Mouse (Mus musculus): ENCODE results near the gene Cptp.

Gene Cptp

DNA sequence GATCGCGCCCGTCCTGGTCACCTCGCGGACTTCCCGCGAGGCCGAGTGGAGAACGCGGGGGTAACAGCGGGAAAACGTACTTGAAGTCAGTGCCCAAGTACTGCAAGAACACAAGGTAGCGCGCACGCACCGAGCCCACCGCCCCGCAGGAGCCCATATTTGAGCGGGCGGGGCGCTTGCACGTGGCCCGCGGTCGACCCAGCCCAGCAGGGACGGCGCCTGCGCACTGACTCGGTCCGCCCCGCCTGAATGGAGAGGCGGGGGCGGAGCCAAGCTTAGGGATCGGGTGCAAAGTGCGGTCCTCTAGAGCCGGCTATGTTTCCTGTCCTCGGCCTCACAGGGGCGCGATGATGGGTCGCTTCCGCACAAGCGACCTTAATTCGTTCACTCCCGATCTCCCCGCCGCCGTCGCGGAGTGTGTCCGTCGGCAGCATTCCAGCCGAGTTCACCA is 22.3 kb upstream of the Cptp start, which contains the start of the genes Pusl1 and Acap3:
Pusl1 (minus strand) TSS at position 231 of the 451 bp plus-strand sequence.
Acap3 (plus strand) TSS at position 272 of the 451 bp plus-strand sequence.
- in situ Hi-C loops (cut with MboI; ENCODE audit: low pct_unique_long_range_greater_than_20kb in 1 of 2, low sequenced_read_pairs in 2 of 2, unreplicated experiment in 1 of 2): no loop called here

DNA sequence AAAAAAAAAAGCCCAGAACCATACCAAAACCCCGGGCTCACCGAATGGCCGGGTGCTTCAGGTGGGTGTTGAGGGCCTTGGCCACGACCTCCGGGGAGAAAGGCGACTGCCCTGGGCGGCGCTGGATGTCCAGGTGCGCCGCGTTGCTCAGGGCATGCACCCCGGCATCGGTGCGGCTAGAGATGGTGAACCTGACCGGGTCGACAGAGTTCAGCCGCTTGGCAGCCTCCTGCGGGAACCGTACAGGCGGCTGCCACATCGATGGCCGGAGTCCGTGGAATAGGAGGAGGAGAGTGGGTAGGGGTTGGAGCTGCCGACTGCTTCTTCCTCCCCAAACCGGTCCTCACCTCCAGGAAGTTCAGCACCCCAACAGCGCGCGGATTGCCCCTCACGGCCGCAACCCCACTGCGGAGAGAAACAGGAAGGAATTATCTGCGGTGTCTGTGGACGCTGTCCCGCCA is 21.8 kb upstream of the Cptp start:
- in situ Hi-C loops (cut with MboI; ENCODE audit: low pct_unique_long_range_greater_than_20kb in 1 of 2, low sequenced_read_pairs in 2 of 2, unreplicated experiment in 1 of 2): no loop called here

DNA sequence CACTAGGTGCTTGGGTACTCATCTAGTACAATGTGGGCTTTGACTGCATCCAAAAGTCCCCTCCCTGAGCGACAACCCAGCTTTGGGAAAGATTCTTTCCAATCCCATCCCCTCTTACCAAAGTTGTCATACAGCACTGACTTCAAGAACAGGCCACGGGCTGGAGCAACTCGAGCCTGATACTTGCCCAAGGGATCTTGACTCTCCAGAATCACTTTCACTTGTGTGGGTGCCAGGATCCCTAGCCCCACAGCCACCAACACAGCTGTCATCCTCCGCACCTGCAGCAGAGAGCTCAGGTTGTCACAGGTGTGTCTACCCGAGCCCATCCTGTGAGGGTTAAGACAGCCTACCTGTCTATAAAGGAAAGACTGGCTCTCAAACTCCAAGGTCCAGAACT is 20.1 kb upstream of the Cptp start:
- in situ Hi-C loops (cut with MboI; ENCODE audit: low pct_unique_long_range_greater_than_20kb in 1 of 2, low sequenced_read_pairs in 2 of 2, unreplicated experiment in 1 of 2): no loop called here

DNA sequence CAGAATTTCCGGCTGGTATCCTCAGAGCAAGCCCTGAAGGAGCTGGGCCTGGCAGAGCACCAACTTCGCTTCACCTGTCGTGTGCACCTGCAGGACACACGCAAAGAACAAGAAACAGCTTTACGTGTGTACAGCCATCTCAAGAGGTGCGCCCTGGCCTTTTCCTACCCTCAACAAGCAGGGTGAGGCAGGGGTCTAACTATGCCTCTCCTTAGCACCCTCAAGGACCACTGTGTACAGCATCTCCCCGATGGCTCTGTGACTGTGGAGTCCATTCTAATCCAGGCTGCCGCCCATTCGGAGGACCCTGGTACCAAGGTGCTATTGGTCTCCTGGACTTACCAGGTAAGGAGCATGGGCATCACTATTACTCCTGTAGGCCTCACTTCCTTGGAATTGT is 18.9 kb upstream of the Cptp start:
- in situ Hi-C loops (cut with MboI; ENCODE audit: low pct_unique_long_range_greater_than_20kb in 1 of 2, low sequenced_read_pairs in 2 of 2, unreplicated experiment in 1 of 2): no loop called here

DNA sequence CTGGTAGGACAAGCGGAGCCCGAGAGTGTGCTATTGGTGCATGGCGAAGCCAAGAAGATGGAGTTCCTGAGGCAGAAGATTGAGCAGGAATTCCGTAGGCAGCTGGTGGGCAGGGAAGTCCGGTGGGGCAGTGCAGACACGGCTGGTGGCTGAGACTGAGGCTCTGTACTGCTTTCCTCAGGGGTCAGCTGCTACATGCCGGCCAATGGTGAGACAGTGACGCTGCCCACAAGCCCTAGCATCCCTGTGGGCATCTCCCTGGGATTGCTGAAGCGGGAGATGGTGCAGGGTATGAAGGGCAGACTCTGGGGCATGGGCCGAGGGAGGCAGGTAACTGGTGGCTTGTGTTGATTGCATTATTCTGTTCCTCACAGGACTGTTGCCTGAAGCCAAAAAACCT is 18.4 kb upstream of the Cptp start:
- in situ Hi-C loops (cut with MboI; ENCODE audit: low pct_unique_long_range_greater_than_20kb in 1 of 2, low sequenced_read_pairs in 2 of 2, unreplicated experiment in 1 of 2): no loop called here

DNA sequence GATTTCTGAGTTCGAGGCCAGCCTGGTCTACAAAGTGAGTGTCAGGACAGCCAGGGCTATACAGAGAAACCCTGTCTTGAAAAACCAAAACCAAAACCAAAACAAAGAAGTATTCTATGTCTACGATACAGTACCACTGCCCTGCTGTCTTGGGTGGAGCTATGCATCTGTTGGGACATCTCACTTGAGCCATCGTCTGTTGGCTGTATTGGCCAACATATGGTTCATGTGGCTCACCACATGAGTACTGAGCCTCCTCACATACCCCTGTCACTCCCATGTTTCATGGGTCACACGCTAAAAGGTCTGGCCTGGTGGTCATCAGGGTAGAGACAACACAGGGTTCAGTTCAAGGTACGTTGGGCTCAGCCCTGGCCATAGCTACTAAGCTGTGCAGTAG is 17.1 kb upstream of the Cptp start:
- in situ Hi-C loops (cut with MboI; ENCODE audit: low pct_unique_long_range_greater_than_20kb in 1 of 2, low sequenced_read_pairs in 2 of 2, unreplicated experiment in 1 of 2): no loop called here

DNA sequence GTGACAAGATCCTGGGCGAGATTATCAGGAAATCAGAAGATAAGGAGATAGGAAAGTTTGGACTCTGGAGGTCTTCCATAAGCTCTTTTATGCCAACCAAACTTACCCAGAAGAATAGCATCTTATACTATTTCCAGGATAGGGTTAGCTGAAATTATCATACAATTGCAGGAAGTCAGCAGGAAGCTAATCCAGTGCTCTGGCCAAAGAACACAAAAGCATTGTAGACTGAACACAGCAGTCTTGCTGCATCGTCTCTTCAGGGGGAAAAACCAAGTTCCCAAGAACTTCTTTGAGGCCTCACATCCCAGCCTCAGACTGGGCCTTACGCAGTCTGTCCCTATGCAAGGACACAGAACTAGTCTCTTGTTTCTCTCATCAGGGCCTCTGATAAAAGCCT is 14.3 kb upstream of the Cptp start:
- in situ Hi-C loops (cut with MboI; ENCODE audit: low pct_unique_long_range_greater_than_20kb in 1 of 2, low sequenced_read_pairs in 2 of 2, unreplicated experiment in 1 of 2): no loop called here

DNA sequence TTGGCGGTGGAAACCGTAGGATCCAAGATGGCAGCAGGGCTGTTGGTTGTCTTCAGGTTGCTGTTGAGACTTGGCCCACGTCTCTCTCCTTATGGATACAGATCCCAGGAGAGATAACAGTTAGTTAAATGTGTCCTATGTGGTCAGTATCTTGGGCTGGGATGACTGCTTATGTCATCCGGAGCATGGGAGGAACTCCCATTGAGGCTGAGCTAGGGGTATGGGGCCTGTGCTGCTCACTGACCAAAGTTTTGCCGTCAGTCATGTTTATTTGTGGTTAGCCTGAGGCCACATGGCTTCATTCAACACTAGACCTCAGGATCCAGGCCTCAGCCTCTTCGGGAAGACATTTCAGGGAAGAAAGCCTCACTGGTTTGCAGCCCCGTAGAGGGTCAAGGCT is 2.2 kb upstream of the Cptp start:
- in situ Hi-C loops (cut with MboI; ENCODE audit: low pct_unique_long_range_greater_than_20kb in 1 of 2, low sequenced_read_pairs in 2 of 2, unreplicated experiment in 1 of 2): no loop called here

DNA sequence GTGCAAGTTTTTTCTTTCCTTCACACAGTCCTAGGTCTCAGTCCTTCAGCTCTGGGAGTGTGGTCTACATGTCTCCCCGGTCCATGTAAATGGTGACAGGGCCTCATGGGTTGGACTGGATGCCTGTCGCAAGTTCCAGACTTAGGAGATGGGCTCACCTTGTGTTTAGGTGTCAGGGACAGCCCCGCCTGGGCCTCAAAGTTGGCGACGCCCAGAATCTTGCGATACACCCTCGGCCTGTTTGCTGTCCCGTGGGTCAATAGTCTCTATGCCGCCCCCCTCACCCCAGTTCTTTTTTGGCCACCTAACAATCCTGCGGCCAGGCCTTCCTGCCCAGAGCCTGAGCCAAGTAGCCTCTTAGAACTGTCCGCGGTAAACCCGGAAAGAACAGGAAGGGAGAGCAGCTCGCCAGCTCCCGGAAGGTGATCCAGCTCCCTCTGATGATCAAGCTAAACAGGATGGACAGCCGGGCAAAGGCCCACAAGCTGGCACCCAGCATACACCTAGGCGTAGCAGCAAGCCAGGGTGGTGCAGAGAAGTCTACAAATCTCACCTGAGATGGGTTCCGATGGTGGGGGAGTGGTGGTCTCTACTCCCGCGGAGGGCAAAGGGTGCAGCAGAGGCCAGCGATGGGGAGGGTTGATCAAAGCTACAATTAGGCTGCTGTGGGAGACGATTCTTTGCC is 484 bp downstream of the Cptp start:
- in situ Hi-C loops (cut with MboI; ENCODE audit: low pct_unique_long_range_greater_than_20kb in 1 of 2, low sequenced_read_pairs in 2 of 2, unreplicated experiment in 1 of 2): no loop called here

DNA sequence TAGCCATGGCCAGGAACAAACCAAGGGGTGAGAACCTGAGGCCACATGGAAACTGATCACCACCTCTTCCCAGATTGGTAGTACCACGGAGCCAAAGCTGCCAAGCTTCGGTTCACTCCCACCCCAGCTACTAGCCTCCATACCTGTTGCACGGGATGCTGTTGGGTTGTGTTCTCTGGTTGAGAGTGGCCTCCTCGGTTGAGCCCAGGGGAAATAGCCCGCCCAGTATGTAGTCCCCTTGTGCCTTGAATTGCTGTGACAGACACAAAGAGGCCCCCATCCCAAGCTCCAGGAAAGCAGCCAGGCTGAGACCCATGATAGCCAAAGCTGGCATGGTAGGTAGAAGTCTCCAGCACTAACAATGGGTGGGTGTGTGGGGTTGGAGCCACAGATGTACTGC is 6.2 kb downstream of the Cptp start, which contains the start of gene Tas1r3:
Tas1r3 (minus strand) TSS at position 362 of the 400 bp plus-strand sequence.
- in situ Hi-C loops (cut with MboI; ENCODE audit: low pct_unique_long_range_greater_than_20kb in 1 of 2, low sequenced_read_pairs in 2 of 2, unreplicated experiment in 1 of 2): no loop called here

DNA sequence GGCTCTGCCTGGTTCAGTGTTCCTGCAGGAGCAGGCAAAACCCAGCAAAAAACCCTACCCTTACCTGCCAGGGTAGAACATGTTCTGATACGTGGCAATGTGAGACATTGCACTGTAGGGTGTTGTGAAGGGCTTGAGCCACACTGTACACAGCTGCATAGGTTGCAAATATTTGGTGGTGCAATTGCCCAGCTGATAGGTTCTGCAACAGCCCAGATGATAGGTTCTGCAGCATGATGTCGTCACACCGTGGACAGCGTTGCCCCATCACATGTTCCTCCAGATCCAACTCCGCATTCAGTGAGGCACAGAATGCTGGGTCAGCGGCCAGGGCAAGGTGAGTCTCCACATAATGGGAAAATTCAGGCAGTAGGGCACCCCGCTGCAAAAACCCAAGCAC is 7.5 kb downstream of the Cptp start:
- in situ Hi-C loops (cut with MboI; ENCODE audit: low pct_unique_long_range_greater_than_20kb in 1 of 2, low sequenced_read_pairs in 2 of 2, unreplicated experiment in 1 of 2): no loop called here

DNA sequence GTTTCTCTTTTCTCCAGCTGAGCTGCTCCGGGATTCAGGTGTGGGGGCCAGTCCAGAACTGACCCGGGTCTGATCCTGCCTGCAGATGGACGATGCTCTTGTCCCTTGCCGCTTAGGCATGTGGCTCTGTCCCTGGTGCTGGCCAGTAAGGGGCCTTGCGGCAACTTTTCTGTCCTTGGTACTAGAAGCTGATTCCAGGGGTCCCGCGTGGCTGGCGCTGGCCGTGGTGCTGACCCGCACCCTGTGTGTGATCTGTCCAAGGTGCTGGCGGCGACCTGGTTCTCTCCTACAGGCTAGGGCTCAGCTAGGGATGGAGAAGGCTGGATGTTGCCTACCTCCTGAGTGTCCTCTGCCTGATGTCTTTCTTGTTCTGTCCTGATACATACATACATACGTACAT is 9.9 kb downstream of the Cptp start:
- in situ Hi-C loops (cut with MboI; ENCODE audit: low pct_unique_long_range_greater_than_20kb in 1 of 2, low sequenced_read_pairs in 2 of 2, unreplicated experiment in 1 of 2): no loop called here

DNA sequence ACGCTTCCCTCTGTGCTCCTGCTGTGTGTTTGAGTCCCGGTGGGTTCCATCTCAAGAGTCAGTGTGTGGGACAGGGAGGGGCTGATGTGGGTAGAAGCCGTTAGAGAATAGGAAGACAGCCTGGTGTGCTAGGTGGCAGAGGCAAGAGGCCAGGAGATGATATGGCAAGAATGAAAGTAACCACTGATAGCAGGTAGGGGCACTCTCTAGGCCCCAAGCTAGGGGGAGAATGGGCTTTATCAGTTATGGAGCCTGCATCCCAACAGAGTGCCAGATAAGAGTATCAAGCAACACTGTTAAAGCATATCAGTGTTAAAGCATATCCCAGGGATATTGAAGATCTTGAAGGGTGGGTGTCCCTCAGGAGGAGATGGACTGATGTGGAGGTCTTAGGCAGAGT is 12.4 kb downstream of the Cptp start:
- in situ Hi-C loops (cut with MboI; ENCODE audit: low pct_unique_long_range_greater_than_20kb in 1 of 2, low sequenced_read_pairs in 2 of 2, unreplicated experiment in 1 of 2): no loop called here

DNA sequence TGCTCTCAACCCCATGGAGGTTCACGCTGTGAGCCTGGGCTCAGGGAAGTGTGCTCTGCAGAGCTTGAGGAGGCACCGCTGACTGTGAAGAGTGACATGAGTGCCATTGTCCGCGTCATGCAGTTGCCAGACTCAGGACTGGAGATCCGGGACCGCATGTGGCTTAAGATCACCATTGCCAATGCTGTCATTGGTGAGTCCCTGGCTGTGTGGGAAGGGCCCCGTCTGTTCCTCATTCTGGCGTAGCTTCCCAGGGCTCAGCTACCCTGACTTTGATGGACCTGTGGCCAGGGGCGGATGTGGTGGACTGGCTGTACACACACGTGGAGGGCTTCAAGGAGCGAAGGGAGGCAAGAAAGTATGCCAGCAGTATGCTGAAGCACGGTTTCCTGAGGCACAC is 13.2 kb downstream of the Cptp start:
- in situ Hi-C loops (cut with MboI; ENCODE audit: low pct_unique_long_range_greater_than_20kb in 1 of 2, low sequenced_read_pairs in 2 of 2, unreplicated experiment in 1 of 2): no loop called here

DNA sequence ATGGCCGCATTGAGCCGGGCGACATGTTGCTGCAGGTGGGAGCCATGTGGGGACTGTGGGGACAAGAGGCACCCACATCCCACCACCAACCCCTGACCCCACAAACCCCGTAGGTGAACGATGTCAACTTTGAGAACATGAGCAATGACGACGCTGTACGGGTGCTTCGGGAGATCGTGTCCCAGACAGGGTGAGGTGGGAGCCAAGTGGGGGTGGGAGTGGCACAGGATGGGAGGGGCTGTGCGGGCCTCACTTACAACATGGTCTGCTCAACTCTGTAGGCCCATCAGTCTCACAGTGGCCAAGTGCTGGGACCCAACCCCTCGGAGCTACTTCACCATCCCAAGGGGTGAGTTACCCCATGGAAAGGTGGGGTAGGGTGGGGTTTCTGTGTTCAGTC is 14.2 kb downstream of the Cptp start:
- in situ Hi-C loops (cut with MboI; ENCODE audit: low pct_unique_long_range_greater_than_20kb in 1 of 2, low sequenced_read_pairs in 2 of 2, unreplicated experiment in 1 of 2): no loop called here

DNA sequence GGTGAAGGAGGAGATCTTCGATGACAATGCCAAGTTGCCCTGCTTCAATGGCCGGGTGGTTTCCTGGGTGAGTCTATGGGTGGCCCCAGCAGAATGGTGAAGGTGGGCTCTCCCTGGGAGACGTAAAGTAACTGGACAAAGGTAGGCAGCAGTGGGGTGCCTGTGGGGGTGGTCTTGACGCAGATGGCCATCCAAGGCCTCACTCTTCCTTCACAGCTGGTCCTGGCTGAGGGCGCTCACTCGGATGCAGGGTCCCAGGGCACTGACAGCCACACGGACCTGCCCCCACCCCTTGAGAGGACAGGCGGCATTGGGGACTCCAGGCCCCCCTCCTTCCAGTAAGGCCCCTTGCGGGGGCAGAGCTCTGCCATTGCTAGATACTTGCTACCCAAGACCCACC is 15.8 kb downstream of the Cptp start:
- in situ Hi-C loops (cut with MboI; ENCODE audit: low pct_unique_long_range_greater_than_20kb in 1 of 2, low sequenced_read_pairs in 2 of 2, unreplicated experiment in 1 of 2): no loop called here

DNA sequence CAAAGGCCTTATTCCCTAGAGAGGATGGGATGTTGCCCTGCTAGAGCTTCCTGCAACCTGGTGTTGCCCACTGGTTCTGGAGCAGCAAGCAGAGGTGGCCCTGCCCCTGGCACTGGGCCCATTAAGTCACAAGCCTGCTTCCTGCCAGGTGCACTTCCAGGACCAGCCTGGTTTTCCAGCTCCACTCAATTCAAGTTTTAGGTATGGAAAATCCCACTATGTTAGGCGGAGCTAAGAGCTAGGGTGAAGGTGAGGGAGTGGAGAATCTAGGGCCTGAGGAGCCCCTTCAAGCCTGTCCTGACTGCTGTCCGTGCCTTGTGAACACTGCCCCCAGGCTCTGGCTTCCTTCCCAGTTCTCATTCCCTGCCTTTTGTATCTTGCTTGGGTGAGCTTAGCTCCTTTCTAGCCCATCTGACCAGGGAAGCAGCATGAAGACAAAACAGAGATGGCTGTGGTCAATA is 17.3 kb downstream of the Cptp start:
- in situ Hi-C loops (cut with MboI; ENCODE audit: low pct_unique_long_range_greater_than_20kb in 1 of 2, low sequenced_read_pairs in 2 of 2, unreplicated experiment in 1 of 2): no loop called here

DNA sequence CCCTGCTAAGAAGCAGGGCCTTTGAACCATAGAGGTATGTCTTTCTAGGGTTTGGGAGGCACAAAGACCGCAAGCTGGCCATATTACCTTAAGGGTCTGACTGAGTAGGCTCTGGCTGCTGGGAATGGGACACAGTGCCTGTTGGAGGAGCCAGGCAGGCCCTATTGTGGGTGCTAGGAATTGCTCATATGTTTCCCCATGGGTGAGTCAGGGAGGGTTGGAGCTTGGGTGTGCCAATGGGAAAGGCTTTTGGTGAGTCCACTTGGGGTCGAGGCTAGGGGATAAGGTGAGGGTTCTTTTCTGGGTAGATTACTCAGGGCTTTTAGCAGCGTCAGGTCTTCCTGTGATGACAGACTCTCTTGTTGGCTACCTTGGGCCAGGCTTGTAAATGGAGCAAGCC is 17.9 kb downstream of the Cptp start:
- in situ Hi-C loops (cut with MboI; ENCODE audit: low pct_unique_long_range_greater_than_20kb in 1 of 2, low sequenced_read_pairs in 2 of 2, unreplicated experiment in 1 of 2): no loop called here

DNA sequence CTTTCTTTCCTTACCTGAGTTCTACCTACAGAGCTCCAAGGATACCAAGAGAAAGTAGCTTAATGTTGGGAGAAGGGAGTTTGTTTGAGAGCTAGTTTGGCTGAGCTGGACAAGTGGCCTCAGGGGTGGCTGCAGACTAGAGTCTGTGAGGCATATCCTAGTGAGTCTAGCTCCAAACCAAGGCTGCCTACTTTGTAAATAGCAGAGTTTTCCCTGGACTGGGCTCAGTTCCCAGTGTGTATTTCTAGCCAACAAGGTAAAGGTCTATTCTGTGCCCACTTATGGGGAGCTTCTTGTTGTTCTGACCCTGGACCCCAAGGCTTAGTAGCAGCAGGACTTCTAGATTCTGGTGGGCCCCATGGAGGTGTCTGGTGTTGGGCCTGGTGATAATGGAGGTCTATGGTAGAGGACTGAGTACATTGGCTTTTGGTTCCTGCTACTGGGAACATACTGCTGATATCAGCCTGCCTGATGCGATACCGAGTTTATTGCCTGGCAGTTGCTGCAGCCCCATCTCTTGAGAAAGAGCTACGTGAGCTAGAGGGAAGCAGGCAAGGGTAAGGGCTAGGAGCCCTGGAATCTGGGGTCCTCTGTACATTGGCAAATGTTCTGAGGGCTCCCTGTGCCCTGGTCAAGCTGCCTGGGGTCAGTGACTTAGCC is 19.3 kb downstream of the Cptp start:
- in situ Hi-C loops (cut with MboI; ENCODE audit: low pct_unique_long_range_greater_than_20kb in 1 of 2, low sequenced_read_pairs in 2 of 2, unreplicated experiment in 1 of 2): no loop called here

DNA sequence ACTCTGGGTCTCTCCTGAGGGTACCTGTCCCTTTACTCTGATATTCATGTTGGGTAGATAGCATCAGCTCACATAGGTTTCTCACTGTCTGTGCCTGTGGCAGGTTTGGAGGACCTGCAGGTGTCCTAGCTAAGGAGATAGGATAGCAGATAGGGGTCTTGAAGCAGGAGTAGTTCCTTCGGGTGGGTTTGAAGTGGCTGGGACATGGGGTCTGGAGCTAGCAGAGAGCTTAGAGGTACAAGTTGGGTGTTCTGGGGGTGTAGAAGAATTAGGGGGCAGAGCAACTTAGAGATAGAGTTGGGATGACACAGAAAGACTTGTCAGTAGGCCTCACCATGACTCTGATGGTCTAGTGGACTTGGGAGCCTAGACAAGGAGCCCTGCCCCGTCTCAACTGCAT is 19.8 kb downstream of the Cptp start:
- in situ Hi-C loops (cut with MboI; ENCODE audit: low pct_unique_long_range_greater_than_20kb in 1 of 2, low sequenced_read_pairs in 2 of 2, unreplicated experiment in 1 of 2): no loop called here

Measured in mouse embryonic stem cell (cell line).